Mouse (Mus musculus) liver, embryonic 14.5 days (tissue): ENCODE data around the gene Zfp296.

ENCODE experiments used
- CTCF ChIP-seq: IDR thresholded peaks from 2 replicates; pipeline ENCODE4 v1.5.1; 2016; ENCODE audit warnings: antibody characterized with exemption, low read depth, control low read depth
- EP300 ChIP-seq: IDR thresholded peaks from 2 replicates; pipeline ENCODE4 v1.6.1; 2016; ENCODE audit warnings: antibody characterized with exemption, low read depth

DNA sequence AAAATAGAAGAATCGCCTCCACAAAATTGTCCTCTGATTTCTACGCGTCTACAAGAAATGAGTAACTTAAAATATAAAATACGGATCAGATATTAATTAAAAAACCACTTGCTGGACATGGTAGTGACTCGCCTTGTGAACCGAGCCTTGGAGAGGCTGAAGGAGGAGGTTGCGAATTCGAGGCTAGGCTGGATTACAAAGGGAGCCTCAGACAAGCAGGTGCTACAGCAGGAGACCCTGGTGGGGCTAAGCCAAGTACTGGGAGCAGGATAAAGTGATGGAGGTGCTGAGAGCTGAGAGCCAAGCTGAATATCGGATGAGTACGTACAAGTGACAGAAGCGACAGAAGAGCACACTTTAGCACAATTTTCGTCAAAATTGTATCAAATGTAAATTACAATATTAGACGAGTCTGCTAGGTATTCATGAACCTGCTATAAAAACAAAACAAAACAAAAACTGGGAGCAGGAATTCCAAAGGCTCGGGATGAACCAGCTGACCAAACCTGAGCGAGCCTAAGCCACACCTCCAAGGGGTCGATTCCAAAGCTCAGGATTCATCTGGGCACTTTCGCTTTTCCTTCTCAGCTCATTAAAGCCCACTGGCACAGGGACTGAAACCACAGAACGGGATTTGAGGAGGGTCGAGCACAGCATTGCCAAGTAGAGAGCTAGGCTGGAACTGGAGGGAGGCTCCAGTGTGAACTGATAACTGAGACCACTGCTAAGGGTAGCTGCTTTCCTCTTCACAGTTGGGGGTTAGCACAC is 14.3 kb upstream of the Zfp296 start, which contains the start of gene Ppp1r37:
- TF ChIP-seq CTCF: no peak
- TF ChIP-seq EP300: no peak
